Mouse (Mus musculus) stomach, embryonic 15.5 days (tissue): ENCODE measurements at regions not wholly inside any gene's neighbourhood (a gene's known extent, or its start where the extent isn't known, plus 50 kb on each side); places are given as distances from the start of the nearest gene placed in this dataset.
"Not testable (repeated sequence)": the region's sequence is repeated elsewhere in the genome, so short reads cannot be mapped to it uniquely, and the experiment has no call there.

ENCODE experiments used
- ATAC-seq: fragments of 200-750 bp; cut with Nextera tagmentation; 2 replicates; pipeline ENCODE4 v1.8.0; 2017; ENCODE audit warnings: low read depth, moderate number of reproducible peaks, moderate TSS enrichment; ENCODE audit not compliant: insufficient read depth, low FRiP score
- H3K27ac ChIP-seq: fragments of 300-500 bp; sonication (generic); 2 replicates; pipeline ENCODE4 v1.5.1; 2015; ENCODE audit warnings: mild to moderate bottlenecking, inconsistent platforms
- H3K27me3 ChIP-seq: fragments of 300-500 bp; sonication (generic); replicated peaks from 2 replicates; pipeline ENCODE4 v1.6.1; 2015; ENCODE audit warnings: inconsistent platforms
- H3K36me3 ChIP-seq: fragments of 300-500 bp; sonication (generic); 2 replicates; pipeline ENCODE4 v1.6.1; 2015; ENCODE audit warnings: inconsistent platforms
- H3K4me1 ChIP-seq: fragments of 300-500 bp; sonication (generic); 2 replicates; pipeline ENCODE4 v1.6.1; 2015; ENCODE audit warnings: inconsistent platforms
- H3K4me2 ChIP-seq: fragments of 300-500 bp; sonication (generic); 2 replicates; pipeline ENCODE4 v1.6.1; 2015; ENCODE audit warnings: mild to moderate bottlenecking, inconsistent platforms
- H3K4me3 ChIP-seq: fragments of 300-500 bp; sonication (generic); replicated peaks from 2 replicates; pipeline ENCODE4 v1.5.1; 2015; ENCODE audit warnings: inconsistent platforms
- H3K9ac ChIP-seq: fragments of 300-500 bp; sonication (generic); 2 replicates; pipeline ENCODE4 v1.6.1; 2015; ENCODE audit warnings: inconsistent platforms
- H3K9me3 ChIP-seq: fragments of 300-500 bp; sonication (generic); 2 replicates; pipeline ENCODE4 v1.6.1; 2016; ENCODE audit warnings: inconsistent platforms
- WGBS: fragments of 180-500 bp; shearing (Covaris S2); methylation state at CpG from one replicate; pipeline ENCODE4 v1.1.7; 2015; 5-methylcytosine and 5-hydroxymethylcytosine counted together

DNA sequence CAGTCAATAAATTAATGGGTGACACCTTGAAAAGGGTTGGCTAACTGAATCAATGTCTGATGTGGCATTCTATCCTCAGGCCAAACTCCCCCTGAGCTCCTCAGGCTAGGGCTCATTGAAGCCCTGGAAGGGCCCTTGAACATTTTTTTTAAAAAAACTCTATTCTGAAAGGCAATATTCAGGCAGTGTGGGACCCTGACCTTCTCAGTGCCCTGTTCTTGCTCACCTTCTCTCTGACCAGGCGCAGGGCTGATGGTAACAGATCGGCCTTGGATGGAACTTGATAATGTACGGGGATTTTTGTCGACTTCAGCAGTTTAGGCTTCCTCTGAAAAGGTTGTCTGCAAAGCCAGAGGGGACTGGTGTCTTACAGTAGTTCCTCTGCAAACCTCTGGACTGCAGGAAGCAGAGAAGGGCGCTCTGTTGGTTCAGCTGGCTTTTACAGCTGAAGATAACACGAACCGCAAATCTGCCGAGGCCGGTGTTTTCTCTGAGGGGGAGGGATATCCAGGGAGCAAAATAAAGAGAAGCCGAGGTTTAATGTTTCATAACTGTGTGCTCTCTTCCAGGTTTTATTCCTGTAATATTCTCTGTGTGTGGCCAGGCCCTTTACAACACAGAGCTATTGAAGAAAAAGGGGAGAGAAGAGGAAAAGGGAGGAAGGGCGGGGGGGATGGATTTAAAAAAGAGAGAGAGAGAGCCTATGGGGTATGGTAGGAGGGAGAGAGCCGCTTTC, 73.6 kb upstream of the Rpl34 start:
- WGBS, result 30% methylated on average over 12 of the region's 12 CpGs
- no peak overlapping the region for H3K4me3 ChIP-seq
- no peaks in the 10 kb centered on the region for H3K36me3 ChIP-seq
- no peak overlapping the region for H3K9ac ChIP-seq
- H3K27me3 ChIP-seq, result no peaks in the 10 kb centered on the region
- no peaks in the 10 kb centered on the region for H3K4me1 ChIP-seq
- no peak overlapping the region for H3K27ac ChIP-seq
- ATAC-seq, result peak; percentile 66
- no peaks in the 10 kb centered on the region for H3K9me3 ChIP-seq
- no peak overlapping the region for H3K4me2 ChIP-seq

DNA sequence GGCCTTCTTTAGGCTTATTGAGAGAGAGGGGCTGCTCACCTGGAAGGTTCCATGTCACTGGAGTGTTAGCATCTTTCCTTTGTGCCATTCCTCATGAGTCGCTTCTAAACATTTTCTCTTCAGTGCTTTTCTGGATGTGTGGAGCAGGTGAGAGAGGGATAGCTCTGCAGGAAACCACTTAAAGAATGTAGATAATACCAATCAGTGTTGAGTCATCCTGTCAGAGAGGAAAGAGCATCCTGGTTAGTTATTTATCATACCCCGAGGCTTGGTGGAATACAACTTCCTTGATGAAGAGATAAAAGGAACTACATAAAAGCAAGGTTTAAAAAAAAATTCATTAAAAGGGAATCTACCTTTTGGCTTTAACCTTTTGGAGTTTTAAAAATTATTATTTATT, 69.8 kb upstream of the Rpl34 start:
- Histone ChIP-seq H3K27ac (no peak overlapping the region), H3K27me3 (no peaks in the 10 kb centered on the region), H3K9ac (no peak overlapping the region), H3K9me3 (no peaks in the 10 kb centered on the region), H3K36me3 (no peaks in the 10 kb centered on the region), H3K4me3 (no peak overlapping the region), H3K4me1 (no peaks in the 10 kb centered on the region), H3K4me2 (no peak overlapping the region)
- WGBS, result 55% methylated on average over 2 of the region's 2 CpGs
- ATAC-seq, result no peak

- not testable (repeated sequence) for H3K4me1 ChIP-seq, H3K27ac ChIP-seq, H3K4me2 ChIP-seq, H3K9me3 ChIP-seq, H3K4me3 ChIP-seq, H3K27me3 ChIP-seq, H3K9ac ChIP-seq, H3K36me3 ChIP-seq, ATAC-seq
- 86% methylated on average over 1 of the region's 1 CpGs for WGBS
These were observed 67.8 kb upstream of the Rpl34 start for GRCm38 (mm10) chr3:130797956-130798355.

DNA sequence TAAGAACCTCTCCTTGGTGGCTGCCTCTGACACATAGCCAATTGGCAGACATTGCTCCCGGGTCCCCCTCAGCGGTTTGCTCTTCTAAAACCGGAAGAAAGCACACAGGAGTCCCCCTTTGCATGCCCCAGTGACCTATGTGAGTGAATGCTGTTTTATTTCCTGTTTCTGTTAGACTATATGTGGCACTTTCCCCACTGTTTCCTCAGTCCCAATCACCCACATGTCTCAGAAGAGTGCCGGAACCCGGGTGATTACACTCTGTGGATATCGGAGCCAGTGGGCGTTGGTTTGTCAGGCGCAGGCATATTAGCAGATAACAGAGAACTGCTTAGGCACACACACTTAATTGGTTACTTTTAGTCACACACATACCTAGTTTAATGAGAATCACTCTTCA, 66.3 kb upstream of the Rpl34 start:
- Histone ChIP-seq H3K27ac (no peak overlapping the region), H3K36me3 (no peaks in the 10 kb centered on the region), H3K27me3 (no peaks in the 10 kb centered on the region), H3K9me3 (no peaks in the 10 kb centered on the region), H3K4me2 (no peak overlapping the region), H3K4me1 (no peaks in the 10 kb centered on the region), H3K9ac (no peak overlapping the region), H3K4me3 (no peak overlapping the region)
- WGBS, result 69% methylated on average over 8 of the region's 8 CpGs
- ATAC-seq, result peak; percentile 58; the same call in 1 of the 2 replicates

DNA sequence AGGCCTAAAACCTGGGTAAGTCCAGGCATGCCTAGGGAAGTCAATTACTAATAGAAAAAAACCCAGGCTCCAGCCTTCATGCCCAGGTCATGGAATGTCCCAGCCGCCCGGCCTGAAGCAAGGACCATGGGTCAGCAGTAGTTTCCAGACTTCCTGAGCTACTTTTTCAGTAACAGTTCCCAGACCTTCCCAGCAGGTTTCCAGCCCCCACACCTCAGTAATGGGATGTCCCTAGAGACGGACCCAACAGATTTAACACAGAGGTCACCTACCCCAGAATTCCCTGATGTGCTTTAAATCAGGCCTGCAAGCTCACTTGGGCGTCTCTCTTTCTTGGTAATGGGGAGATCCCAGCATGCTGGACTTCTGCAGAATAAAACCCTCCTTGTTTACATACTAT, 65.2 kb upstream of the Rpl34 start:
- no peak for ATAC-seq
- H3K4me3 ChIP-seq, result no peak overlapping the region
- no peaks in the 10 kb centered on the region for H3K9me3 ChIP-seq
- 82% methylated on average over 4 of the region's 4 CpGs for WGBS
- H3K27ac ChIP-seq, result no peak overlapping the region
- no peak overlapping the region for H3K4me2 ChIP-seq
- H3K36me3 ChIP-seq, result no peaks in the 10 kb centered on the region
- no peak overlapping the region for H3K9ac ChIP-seq
- no peaks in the 10 kb centered on the region for H3K4me1 ChIP-seq
- no peaks in the 10 kb centered on the region for H3K27me3 ChIP-seq

- ATAC-seq, result no peak
- H3K4me1 ChIP-seq, result no peaks in the 10 kb centered on the region
- H3K9me3 ChIP-seq, result no peaks in the 10 kb centered on the region
- H3K4me3 ChIP-seq, result no peak overlapping the region
- H3K36me3 ChIP-seq, result no peaks in the 10 kb centered on the region
- H3K27me3 ChIP-seq, result no peaks in the 10 kb centered on the region
- no peak overlapping the region for H3K9ac ChIP-seq
- WGBS, result 41% methylated on average over 9 of the region's 13 CpGs
- H3K4me2 ChIP-seq, result no peak overlapping the region
- no peak overlapping the region for H3K27ac ChIP-seq
These were observed 64.1 kb upstream of the Rpl34 start for GRCm38 (mm10) chr3:130794142-130794925.

GRCm38 (mm10) chr3:130780706-130781240, 50.6 kb upstream of the Rpl34 start:
- Histone ChIP-seq H3K36me3 (no peaks in the 10 kb centered on the region), H3K27me3 (no peaks in the 10 kb centered on the region), H3K4me3 (no peak overlapping the region), H3K4me1 (no peaks in the 10 kb centered on the region), H3K27ac (no peak overlapping the region), H3K9me3 (no peaks in the 10 kb centered on the region), H3K4me2 (no peak overlapping the region), H3K9ac (no peak overlapping the region)
- WGBS, result 82% methylated on average over 10 of the region's 11 CpGs
- ATAC-seq, result no peak
